Mouse (Mus musculus): ENCODE measurements at regions not wholly inside any gene's neighbourhood (a gene's known extent, or its start where the extent isn't known, plus 50 kb on each side); places are given as distances from the start of the nearest gene placed in this dataset.

- TF ChIP-seq HCFC1 (IDR thresholded peaks at IDR 0.05; ENCODE audit: borderline replicate concordance, insufficient read depth, low read length) (no peak), MAFK (IDR thresholded peaks at IDR 0.05; ENCODE audit: insufficient read depth, low read depth, low read length) (no peak)
Observed at GRCm38 (mm10) chr8:103788308-103788707, 313.1 kb upstream of the Cdh5 start.
